Mouse (Mus musculus) kidney, embryonic 14.5 days (tissue): ENCODE measurements around the gene Gnai2. TPM values are rescaled to one million over a fixed set of nuclear protein-coding genes. Genes with fewer than 3 reads are reported as not detected.
"Not testable (repeated sequence)": the region's sequence is repeated elsewhere in the genome, so short reads cannot be mapped to it uniquely, and the experiment has no call there.

Experiments used
- ATAC-seq: fragments of 200-750 bp; cut with Nextera tagmentation; 2 replicates; pipeline ENCODE4 v1.8.0; 2017; ENCODE audit warnings: moderate number of reproducible peaks, mild to moderate bottlenecking, moderate TSS enrichment, moderate library complexity; ENCODE audit not compliant: low FRiP score, low TSS enrichment
- H3K27ac ChIP-seq: fragments of 300-500 bp; sonication (generic); 2 replicates; pipeline ENCODE4 v1.5.1; 2014; ENCODE audit warnings: low read depth, mild to moderate bottlenecking, low read length, moderate library complexity, mixed read lengths
- H3K27me3 ChIP-seq: fragments of 300-500 bp; sonication (generic); 2 replicates; pipeline ENCODE4 v1.6.1; 2014; ENCODE audit warnings: mild to moderate bottlenecking, low read length; ENCODE audit not compliant: control insufficient read depth, insufficient read depth
- H3K36me3 ChIP-seq: fragments of 300-500 bp; sonication (generic); 2 replicates; pipeline ENCODE4 v1.6.1; 2014; ENCODE audit warnings: low read length, mixed read lengths; ENCODE audit not compliant: control insufficient read depth, insufficient read depth
- H3K4me1 ChIP-seq: fragments of 300-500 bp; sonication (generic); 2 replicates; pipeline ENCODE4 v1.6.1; 2014; ENCODE audit warnings: low read length, mixed read lengths; ENCODE audit not compliant: control insufficient read depth, insufficient read depth
- H3K4me2 ChIP-seq: fragments of 300-500 bp; sonication (generic); replicated peaks from 2 replicates; pipeline ENCODE4 v1.6.1; 2014; ENCODE audit warnings: low read depth, mild to moderate bottlenecking, low read length
- H3K4me3 ChIP-seq: fragments of 300-500 bp; sonication (generic); 2 replicates; pipeline ENCODE4 v1.5.1; 2014; ENCODE audit warnings: mild to moderate bottlenecking, low read length
- H3K9ac ChIP-seq: fragments of 300-500 bp; sonication (generic); 2 replicates; pipeline ENCODE4 v1.6.1; 2014; ENCODE audit warnings: low read depth, mild to moderate bottlenecking, low read length, moderate library complexity
- H3K9me3 ChIP-seq: fragments of 300-500 bp; sonication (generic); 2 replicates; pipeline ENCODE4 v1.6.1; 2016; ENCODE audit warnings: low read length; ENCODE audit not compliant: control insufficient read depth
- WGBS: fragments of 180-500 bp; shearing (Covaris S2); extraction: QIAGEN DNeasy Blood & Tissue Kit; methylation state at CpG from one replicate; pipeline ENCODE4 v1.1.7; 2014; 5-methylcytosine and 5-hydroxymethylcytosine counted together
- polyA plus RNA-seq: library from polyadenylated mRNA; unstranded; fragments of >200 nt; fragmentation: Nextera tagmentation; extraction: Ambion mirVana; gene quantifications from 2 replicates; pipeline ENCODE4 v1.2.1, GENCODE M21; 2014

The Gnai2 gene
- polyA plus RNA-seq, 1 experiment from 2014 or later, result 386 TPM

GRCm38 (mm10) chr9:107567702-107568319 is 67.4 kb downstream of the Gnai2 start, which contains the start of gene Hyal2:
Gene Hyal2, plus strand, starts transcription at chr9:107567945.
- no peak for ATAC-seq
- Histone ChIP-seq H3K36me3 (peaks cover 38% of the 10 kb centered on the region), H3K4me3 (peak within 1 kb of the TSS; percentile 67), H3K4me1 (peaks cover 32% of the 10 kb centered on the region), H3K4me2 (peak within 1 kb of the TSS; percentile 83), H3K9me3 (no peaks in the 10 kb centered on the region), H3K9ac (peak within 1 kb of the TSS; percentile 78), H3K27ac (peak within 1 kb of the TSS; percentile 77), H3K27me3 (no peaks in the 10 kb centered on the region)
- WGBS, result 4% methylated on average over 18 of the region's 18 CpGs

GRCm38 (mm10) chr9:107566855-107567254 is 68.3 kb downstream of the Gnai2 start:
- Histone ChIP-seq H3K36me3 (peaks cover 34% of the 10 kb centered on the region), H3K9me3 (no peaks in the 10 kb centered on the region), H3K27ac (peak overlapping the region; percentile 77; the same call in 1 of the 2 replicates), H3K4me2 (peak overlapping the region; percentile 83; the same call in 1 of the 2 replicates), H3K27me3 (no peaks in the 10 kb centered on the region), H3K4me1 (peaks cover 32% of the 10 kb centered on the region), H3K9ac (0 out of 2 replicates have a peak overlapping the region, but pooled peaks have one; percentile 5), H3K4me3 (no peak overlapping the region)
- no peak for ATAC-seq
- 68% methylated on average over 3 of the region's 3 CpGs for WGBS

GRCm38 (mm10) chr9:107566041-107566709 is 69.0 kb downstream of the Gnai2 start:
- Histone ChIP-seq H3K9me3 (no peaks in the 10 kb centered on the region), H3K4me3 (no peak overlapping the region), H3K27ac (peak overlapping the region; percentile 77; the same call in 1 of the 2 replicates), H3K9ac (no peak overlapping the region), H3K4me2 (peak overlapping the region; percentile 83; the same call in 1 of the 2 replicates), H3K27me3 (no peaks in the 10 kb centered on the region), H3K4me1 (peaks cover 29% of the 10 kb centered on the region), H3K36me3 (peaks cover 34% of the 10 kb centered on the region)
- WGBS, result 57% methylated on average over 15 of the region's 15 CpGs
- no peak for ATAC-seq

- not testable (repeated sequence) for H3K9ac ChIP-seq, H3K9me3 ChIP-seq, H3K4me2 ChIP-seq, H3K27me3 ChIP-seq, H3K4me3 ChIP-seq, H3K27ac ChIP-seq, ATAC-seq
- H3K4me1 ChIP-seq, result peaks cover 23% of the 10 kb centered on the region
- 49% methylated on average over 5 of the region's 5 CpGs for WGBS
- H3K36me3 ChIP-seq, result peaks cover 34% of the 10 kb centered on the region
Observed at GRCm38 (mm10) chr9:107565556-107565955, 69.6 kb downstream of the Gnai2 start.

Other genes with a start within 250 kb of the Gnai2 start
- 0.77 and 0.87 TPM in 2 replicates for gene Cacna2d2, start 235.8 kb downstream of the Gnai2 start, polyA plus RNA-seq
- gene Tmem115, start 101.4 kb downstream of the Gnai2 start, polyA plus RNA-seq, result 45.0 and 49.9 TPM in 2 replicates
- 28.7 and 32.3 TPM in 2 replicates for gene Cyb561d2, start 93.2 kb downstream of the Gnai2 start, polyA plus RNA-seq
- gene Nprl2, start 93.1 kb downstream of the Gnai2 start, polyA plus RNA-seq, result 41.0 and 48.6 TPM in 2 replicates
- 0.76 and 1.7 TPM in 2 replicates for gene Zmynd10, start 88.1 kb downstream of the Gnai2 start, polyA plus RNA-seq
- 53.2 and 60.1 TPM in 2 replicates for gene Rassf1, start 83.8 kb downstream of the Gnai2 start, polyA plus RNA-seq
- 39.0 and 45.9 TPM in 2 replicates for gene Tusc2, start 72.1 kb downstream of the Gnai2 start, polyA plus RNA-seq
- gene Hyal2, start 67.4 kb downstream of the Gnai2 start, polyA plus RNA-seq, result 135 and 136 TPM in 2 replicates
- 6.8 and 7.3 TPM in 2 replicates for gene Hyal1, start 58.4 kb downstream of the Gnai2 start, polyA plus RNA-seq
- gene Naa80, start 56.5 kb downstream of the Gnai2 start, polyA plus RNA-seq, result 16.0 and 18.4 TPM in 2 replicates
- gene Hyal3, start 54.5 kb downstream of the Gnai2 start, polyA plus RNA-seq, result 0.84 and 1.5 TPM in 2 replicates
- gene Ifrd2, start 47.7 kb downstream of the Gnai2 start, polyA plus RNA-seq, result 59.1 and 61.4 TPM in 2 replicates
- 6.4 and 9.5 TPM in 2 replicates for gene Sema3b, start 26.1 kb downstream of the Gnai2 start, polyA plus RNA-seq
- gene Slc38a3, start 34.2 kb upstream of the Gnai2 start, polyA plus RNA-seq, result 4.8 and 6.5 TPM in 2 replicates
- gene Gnat1, start 44.3 kb upstream of the Gnai2 start, polyA plus RNA-seq, result 4.7 and 5.3 TPM in 2 replicates
- gene Sema3f, start 75.1 kb upstream of the Gnai2 start, polyA plus RNA-seq, result 32.4 and 38.4 TPM in 2 replicates
- gene Rbm5, start 135.6 kb upstream of the Gnai2 start, polyA plus RNA-seq, result 128 and 193 TPM in 2 replicates
- 55.9 and 75.1 TPM in 2 replicates for gene Rbm6, start 237.9 kb upstream of the Gnai2 start, polyA plus RNA-seq